Mouse (Mus musculus) skeletal muscle tissue, adult 2 months (tissue): ENCODE measurements around the gene Mpnd.
"Not testable (repeated sequence)": the region's sequence is repeated elsewhere in the genome, so short reads cannot be mapped to it uniquely, and the experiment has no call there.

ENCODE experiments used
- DNase-seq: peaks from one replicate; pipeline ENCODE4 v3.0.0-alpha.2; 2012; ENCODE audit warnings: low read depth, low spot score

Gene Mpnd

DNA sequence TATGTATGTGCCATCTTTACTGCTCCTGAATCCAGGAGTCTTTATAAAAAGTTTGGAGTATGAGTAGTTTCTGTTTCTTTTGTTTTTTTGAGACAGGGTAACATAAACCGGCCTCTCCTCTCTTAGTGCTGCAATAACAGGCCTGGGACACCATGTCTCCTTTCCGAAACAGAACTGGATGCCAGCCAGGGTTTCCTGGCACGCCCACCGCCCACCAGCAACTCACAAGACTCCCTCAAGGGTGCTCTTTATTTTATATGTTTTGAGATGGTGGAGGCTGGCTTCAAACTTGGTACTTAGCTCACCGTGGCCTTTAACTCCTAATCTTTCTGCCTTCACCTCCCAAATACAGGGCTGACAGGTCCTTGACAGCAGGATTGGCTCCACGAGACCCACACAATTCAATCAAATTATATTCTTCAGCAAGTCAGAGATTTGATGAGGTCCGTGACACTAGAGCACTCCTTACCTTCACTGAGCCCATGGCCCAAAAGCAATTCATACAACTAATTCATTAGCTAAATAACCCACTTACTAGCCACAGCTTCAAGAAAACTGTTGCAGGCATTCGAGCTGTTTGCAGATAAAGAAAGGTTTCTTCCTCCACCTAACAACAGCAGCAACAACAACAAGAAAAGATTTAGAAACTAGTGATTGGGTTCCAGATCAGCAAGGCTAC, 33.2 kb downstream of the Mpnd start:
- no peak for DNase-seq

DNA sequence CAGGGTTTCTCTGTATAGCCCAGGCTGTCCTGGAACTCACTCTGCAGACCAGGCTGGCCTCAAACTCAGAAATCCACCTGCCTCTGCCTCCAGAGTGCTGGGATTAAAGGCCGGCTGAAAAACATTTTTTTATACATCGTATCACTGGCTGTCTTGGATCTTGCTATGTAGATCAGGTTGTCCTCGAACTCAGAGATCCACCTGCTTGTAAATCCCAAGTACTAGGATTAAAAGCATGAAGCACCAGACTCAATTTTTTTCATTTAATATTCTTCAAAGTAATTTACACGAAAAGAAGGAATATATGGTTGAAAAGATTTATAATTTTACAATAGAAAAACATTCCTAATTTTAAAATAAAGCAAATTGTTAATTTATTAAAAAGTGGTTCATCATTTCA, 33.8 kb downstream of the Mpnd start:
- DNase-seq: no peak

DNA sequence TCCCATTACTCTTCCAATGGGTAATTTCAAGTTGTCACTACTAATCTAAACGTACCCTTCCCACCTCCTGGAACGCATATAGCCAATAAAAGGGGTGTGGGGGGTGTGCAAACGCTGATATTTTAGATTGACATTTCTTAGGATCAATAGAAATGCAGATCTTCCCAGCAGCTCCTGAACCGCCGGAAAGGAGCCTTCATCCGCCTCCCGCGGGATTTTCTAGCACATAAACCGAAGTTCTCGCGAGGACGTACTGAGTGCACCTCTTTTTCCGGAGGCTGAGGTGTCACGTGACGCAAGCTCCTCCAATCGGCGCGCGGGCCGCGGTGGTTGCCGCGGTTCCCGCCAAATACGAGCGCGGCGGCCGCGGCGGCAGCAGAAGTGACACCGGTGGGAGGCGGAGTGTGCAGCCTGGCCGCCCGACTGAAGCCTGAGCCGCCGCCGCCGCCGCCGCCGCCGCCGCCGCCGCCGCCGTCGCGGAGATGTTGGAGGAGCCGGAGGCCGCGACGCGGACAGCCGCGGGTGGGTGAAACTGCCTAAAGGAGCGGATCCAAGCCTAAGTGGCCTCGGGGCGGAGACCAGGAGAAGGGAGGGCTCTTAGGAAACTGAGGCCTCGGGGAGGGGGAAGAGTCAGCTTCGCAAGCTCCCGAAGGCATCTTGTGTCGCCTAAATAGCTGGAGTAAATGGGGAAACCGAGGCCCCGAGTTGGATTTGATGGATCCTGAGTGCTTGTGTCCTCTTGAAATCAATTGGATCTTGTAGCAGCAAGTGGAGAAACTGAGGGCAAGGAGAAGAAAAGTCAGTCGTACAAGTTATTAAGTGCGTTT, 34.7 kb downstream of the Mpnd start, which contains the start of gene Chaf1a:
Chaf1a (plus strand) TSS at position 410 of the 827 bp plus-strand sequence.
- peak; percentile 98 for DNase-seq

DNA sequence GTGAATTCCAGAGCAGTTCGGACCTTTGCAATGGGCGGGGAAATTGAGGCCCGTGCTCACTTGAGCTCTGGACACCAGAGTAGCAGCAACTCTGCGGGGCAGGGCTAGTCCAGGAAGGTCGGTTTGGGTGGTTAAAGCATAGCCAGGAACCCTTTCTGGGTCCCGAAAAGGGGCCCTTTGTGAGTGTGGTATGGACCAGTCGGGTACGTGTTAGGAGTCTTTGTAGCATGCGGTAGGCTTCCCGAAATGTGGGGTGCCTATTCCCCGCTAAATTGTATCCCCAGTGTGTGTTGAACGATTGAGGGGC, 35.3 kb downstream of the Mpnd start:
- DNase-seq: no peak

DNA sequence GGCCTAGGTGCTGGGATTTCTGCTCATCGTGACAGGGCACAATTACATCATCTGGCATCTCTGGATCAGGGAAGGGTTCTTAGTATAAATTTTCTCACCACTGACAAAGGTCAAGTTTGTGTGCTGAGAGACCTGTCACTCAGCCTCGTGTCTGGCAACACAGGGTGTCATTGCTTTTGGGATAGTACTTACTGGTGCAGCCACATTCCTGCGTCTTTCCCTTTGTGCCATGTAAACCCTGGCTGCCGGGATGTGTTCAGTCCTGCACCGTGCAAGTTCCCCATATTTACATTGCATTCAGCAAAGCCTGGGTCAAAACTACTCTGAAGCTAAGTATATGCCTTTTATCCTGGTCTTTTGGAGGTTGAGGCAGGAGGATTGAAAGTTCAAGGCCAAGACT, 45.9 kb downstream of the Mpnd start:
- DNase-seq: no peak

DNA sequence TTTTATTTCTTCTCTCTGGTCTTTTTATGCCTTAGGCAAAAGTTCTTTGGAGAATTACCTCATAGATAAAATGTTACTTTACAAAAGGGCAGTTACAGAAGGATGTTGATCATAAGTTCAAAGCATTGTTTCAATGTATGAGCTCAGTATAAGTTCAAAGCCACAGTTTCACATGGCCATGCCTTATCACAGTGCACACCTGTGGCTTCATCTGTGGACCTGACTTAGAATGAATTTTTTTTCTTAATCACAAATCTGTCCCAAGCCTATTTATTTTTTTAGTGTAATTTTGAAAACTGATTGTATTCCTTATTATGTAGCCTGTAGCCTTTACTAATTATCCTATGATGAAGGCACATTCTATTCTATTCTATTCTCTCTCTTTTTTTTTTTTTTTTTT, 49.4 kb downstream of the Mpnd start:
- no peak for DNase-seq

DNA sequence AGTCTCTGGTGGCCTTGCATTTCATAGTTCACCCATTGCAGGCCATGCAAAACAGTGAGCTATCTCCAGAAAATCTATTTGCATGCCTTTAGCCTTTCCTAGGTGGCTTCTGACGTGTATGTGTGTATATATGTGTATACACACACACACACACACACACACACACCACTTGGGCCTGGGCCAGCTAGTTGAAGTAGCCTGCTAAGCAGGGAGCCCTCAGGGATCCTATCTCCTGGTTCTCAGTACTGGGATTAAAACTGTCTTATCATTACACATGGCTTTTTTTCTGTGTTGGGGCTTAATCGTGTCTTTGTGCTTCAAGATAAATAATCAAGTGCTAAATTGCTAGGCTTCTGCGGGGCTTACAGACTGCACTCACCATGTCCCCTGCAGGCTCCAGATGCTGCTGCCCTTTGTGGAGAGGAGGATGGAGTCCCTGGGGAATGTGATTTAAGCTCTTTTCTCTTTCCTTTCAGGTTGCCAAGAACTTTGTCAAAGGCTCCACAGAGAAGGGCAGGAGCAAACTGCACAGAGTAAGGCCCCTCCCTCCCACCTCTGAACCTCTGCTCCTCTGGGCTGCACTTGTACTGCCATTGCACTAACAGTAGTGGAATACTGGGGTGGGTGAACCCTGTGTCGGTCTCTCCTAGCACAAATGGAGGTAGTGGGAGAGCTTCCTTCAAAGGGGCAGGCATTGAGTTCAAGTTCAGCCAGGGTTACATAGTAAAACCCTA, 50.6 kb downstream of the Mpnd start:
- DNase-seq: no peak

DNA sequence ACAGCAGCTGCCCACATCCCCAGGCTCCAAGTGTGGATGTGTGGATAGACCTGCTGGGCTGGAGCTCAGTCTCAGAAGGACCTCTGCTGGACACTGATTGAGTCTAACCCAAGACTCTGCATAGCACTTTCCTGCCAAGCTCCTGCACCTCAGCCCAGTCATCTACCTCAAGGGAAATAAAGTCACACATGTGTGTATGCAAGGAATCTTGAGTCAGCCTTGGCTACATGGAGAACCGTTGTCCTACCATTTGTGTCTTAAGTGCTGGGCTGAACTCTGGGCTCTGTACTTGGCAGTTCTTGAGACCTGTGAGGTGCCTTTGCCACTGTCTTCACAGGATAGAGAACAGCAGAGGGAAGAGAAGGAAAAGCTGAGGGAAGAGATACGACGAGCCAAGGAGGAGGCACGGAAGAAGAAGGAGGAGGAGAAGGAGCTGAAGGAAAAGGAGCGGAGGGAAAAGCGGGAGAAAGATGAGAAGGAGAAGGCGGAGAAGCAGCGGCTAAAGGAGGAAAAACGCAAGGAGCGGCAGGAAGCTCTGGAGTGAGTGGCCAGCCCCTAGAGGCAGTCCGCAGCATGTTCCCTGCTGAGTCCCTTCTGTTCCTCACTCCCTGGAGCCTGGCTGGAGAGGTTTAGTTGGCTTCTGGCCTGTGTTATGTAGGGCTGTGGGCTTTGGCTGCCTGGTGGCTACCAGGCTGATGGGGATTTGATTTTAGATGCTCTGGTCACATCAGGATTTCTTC, 52.0 kb downstream of the Mpnd start:
- DNase-seq: no peak

DNA sequence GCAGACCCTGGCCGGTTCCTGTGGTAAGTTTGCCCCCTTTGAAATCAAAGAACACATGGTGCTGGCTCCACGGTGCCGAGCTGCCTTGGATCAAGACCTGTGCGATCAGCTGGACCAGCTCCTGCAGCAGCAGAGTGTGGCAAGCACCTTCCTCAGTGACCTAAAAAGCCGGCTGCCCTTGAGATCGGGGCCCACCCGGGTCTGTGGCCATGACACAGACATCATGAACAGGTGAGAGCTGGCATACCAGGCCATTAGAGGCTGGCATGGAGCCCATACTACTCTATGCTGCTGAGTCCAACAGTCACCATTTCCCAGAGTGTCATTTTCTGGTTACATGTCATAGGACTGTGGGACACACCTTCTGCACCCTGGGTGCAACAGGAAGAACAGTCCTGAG, 56.6 kb downstream of the Mpnd start:
- DNase-seq: no peak

DNA sequence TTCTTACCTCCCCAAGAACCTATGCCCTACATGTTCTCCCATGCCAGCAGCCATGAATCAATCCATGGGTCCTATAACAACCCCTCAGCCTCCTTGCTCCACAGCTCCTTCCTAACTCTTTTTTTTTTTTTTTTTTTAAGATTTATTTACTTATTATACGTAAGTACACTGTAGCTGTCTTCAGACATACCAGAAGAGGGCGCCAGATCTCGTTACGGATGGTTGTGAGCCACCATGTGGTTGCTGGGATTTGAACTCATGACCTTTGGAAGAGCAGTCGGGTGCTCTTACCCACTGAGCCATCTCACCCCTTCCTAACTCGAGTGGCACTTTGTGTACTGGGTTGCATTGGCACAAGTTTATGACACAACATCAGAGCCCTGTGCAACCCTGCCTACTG, 60.2 kb downstream of the Mpnd start:
- not testable (repeated sequence) for DNase-seq
